Mouse (Mus musculus): ENCODE measurements around the gene Pde10a. TPM values are rescaled to one million over a fixed set of nuclear protein-coding genes. Genes with fewer than 3 reads are reported as not detected.

Pde10a gene
- polyA plus RNA-seq, 1 experiment = 0.52 TPM

DNA sequence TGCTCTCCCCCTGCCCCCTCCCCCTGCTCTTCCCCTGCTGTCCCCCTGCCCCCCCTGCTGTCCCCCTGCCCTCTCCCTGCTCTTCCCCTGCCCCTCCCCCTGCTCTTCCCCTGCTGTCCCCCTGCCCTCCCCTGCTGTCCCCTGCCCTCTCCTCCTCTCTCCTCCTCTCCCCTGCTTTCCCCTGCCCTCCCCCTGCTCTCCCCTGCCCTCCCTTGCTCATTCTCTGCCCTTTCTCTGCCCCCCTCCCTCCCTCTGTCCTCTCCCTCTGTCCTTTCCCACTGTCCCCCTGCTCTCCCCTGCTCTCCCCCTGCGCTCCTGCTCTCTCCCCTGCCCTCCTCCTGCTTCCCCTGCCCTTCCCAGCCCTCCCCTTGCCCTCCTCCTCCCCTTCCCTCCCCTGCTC is 106.5 kb downstream of the Pde10a start:
- H3K36me3 ChIP-seq (ENCODE audit: control insufficient read depth, insufficient read depth, low read length) = no peaks in the 10 kb centered on the region
- no peaks in the 10 kb centered on the region for H3K27me3 ChIP-seq (ENCODE audit: control insufficient read depth, insufficient read depth, low read length)
- WGBS = 80% methylated on average over 1 of the region's 1 CpGs
- H3K4me3 ChIP-seq (ENCODE audit: low read depth, low read length) = no peak overlapping the region
- no peak for TF ChIP-seq POLR2A (IDR thresholded peaks at IDR 0.05; ENCODE audit: low read depth, low read length)
- TF ChIP-seq CTCF (IDR thresholded peaks at IDR 0.05; ENCODE audit: extremely low read depth, insufficient read length, insufficient replicate concordance, low read depth, low read length) = no peak
- H3K4me1 ChIP-seq (ENCODE audit: control insufficient read depth, insufficient read depth, insufficient read length, low read length) = no peaks in the 10 kb centered on the region
- H3K27ac ChIP-seq (ENCODE audit: insufficient read depth, low read depth, low read length) = no peak overlapping the region

GRCm38 (mm10) chr17:8633596-8633995 is 108.4 kb downstream of the Pde10a start:
- H3K27me3 ChIP-seq (ENCODE audit: control insufficient read depth, insufficient read depth, low read length) = no peaks in the 10 kb centered on the region
- WGBS = 47% methylated on average over 8 of the region's 8 CpGs
- H3K27ac ChIP-seq (ENCODE audit: insufficient read depth, low read depth, low read length) = no peak overlapping the region
- no peaks in the 10 kb centered on the region for H3K36me3 ChIP-seq (ENCODE audit: control insufficient read depth, insufficient read depth, low read length)
- no peak overlapping the region for H3K4me3 ChIP-seq (ENCODE audit: low read depth, low read length)
- H3K4me1 ChIP-seq (ENCODE audit: control insufficient read depth, insufficient read depth, insufficient read length, low read length) = no peaks in the 10 kb centered on the region
- no peak for TF ChIP-seq POLR2A (IDR thresholded peaks at IDR 0.05; ENCODE audit: low read depth, low read length)
- no peak for TF ChIP-seq CTCF (IDR thresholded peaks at IDR 0.05; ENCODE audit: extremely low read depth, insufficient read length, insufficient replicate concordance, low read depth, low read length)

GRCm38 (mm10) chr17:8634476-8634875 is 109.3 kb downstream of the Pde10a start:
- H3K4me3 ChIP-seq (ENCODE audit: low read depth, low read length) = no peak overlapping the region
- no peaks in the 10 kb centered on the region for H3K27me3 ChIP-seq (ENCODE audit: control insufficient read depth, insufficient read depth, low read length)
- TF ChIP-seq CTCF (IDR thresholded peaks at IDR 0.05; ENCODE audit: extremely low read depth, insufficient read length, insufficient replicate concordance, low read depth, low read length) = no peak
- no peak for TF ChIP-seq POLR2A (IDR thresholded peaks at IDR 0.05; ENCODE audit: low read depth, low read length)
- H3K36me3 ChIP-seq (ENCODE audit: control insufficient read depth, insufficient read depth, low read length) = no peaks in the 10 kb centered on the region
- H3K4me1 ChIP-seq (ENCODE audit: control insufficient read depth, insufficient read depth, insufficient read length, low read length) = no peaks in the 10 kb centered on the region
- WGBS = 76% methylated on average over 4 of the region's 4 CpGs
- H3K27ac ChIP-seq (ENCODE audit: insufficient read depth, low read depth, low read length) = no peak overlapping the region

DNA sequence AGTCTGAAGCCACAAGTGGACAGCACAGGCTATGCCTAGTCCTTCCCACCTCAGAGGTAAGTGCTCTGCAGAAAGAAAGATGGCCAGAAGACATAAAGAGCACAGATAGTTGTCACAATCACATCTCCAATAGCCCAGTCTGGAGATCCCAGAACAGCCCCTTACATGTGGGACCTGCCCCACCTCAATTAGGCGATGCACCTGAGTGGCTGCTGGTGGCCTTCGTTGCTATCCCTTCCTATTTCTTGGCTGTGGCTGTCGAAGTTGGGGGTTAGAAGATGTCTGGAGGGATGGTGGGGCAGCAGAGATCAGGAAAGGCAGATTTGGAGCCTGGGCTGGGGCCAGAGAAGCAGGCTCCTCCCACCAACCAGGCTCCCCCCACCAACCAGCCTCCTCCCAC is 111.1 kb downstream of the Pde10a start:
- 58% methylated on average over 3 of the region's 3 CpGs for WGBS

GRCm38 (mm10) chr17:8636691-8637090 is 111.5 kb downstream of the Pde10a start:
- H3K27me3 ChIP-seq (ENCODE audit: control insufficient read depth, insufficient read depth, low read length) = no peaks in the 10 kb centered on the region
- 69% methylated on average over 11 of the region's 11 CpGs for WGBS
- TF ChIP-seq POLR2A (IDR thresholded peaks at IDR 0.05; ENCODE audit: low read depth, low read length) (no peak), CTCF (IDR thresholded peaks at IDR 0.05; ENCODE audit: extremely low read depth, insufficient read length, insufficient replicate concordance, low read depth, low read length) (no peak)

More for the DNA sequence above, 111.1 kb downstream of the Pde10a start:
- Histone ChIP-seq H3K4me1 (ENCODE audit: control insufficient read depth, insufficient read depth, insufficient read length, low read length) (no peaks in the 10 kb centered on the region), H3K4me3 (ENCODE audit: low read depth, low read length) (no peak overlapping the region), H3K27me3 (ENCODE audit: control insufficient read depth, insufficient read depth, low read length) (no peaks in the 10 kb centered on the region), H3K27ac (ENCODE audit: insufficient read depth, low read depth, low read length) (no peak overlapping the region), H3K36me3 (ENCODE audit: control insufficient read depth, insufficient read depth, low read length) (no peaks in the 10 kb centered on the region)
- TF ChIP-seq CTCF (IDR thresholded peaks at IDR 0.05; ENCODE audit: extremely low read depth, insufficient read length, insufficient replicate concordance, low read depth, low read length) = no peak
- TF ChIP-seq POLR2A (IDR thresholded peaks at IDR 0.05; ENCODE audit: low read depth, low read length) = no peak

DNA sequence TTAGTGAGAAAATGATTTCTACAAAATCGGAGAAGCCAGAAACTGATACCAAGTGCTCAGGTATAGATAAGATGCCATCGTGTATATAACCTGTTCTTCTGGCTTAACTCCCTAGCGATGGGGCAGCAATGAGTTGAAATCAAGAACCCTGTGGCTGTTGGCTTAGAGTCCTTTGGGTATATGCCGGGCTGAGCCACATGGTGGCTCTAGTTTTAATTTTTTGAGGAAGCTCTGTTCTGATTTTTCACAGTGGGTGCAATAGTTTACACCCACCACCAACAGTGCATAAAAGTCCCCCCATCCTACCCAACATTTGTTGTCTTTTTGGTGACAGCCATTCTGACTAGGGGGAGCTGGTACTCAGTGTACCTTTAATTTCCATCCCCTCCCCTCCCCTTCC is 112.0 kb downstream of the Pde10a start:
- H3K4me3 ChIP-seq (ENCODE audit: low read depth, low read length) = no peak overlapping the region
- no peaks in the 10 kb centered on the region for H3K36me3 ChIP-seq (ENCODE audit: control insufficient read depth, insufficient read depth, low read length)
- no peaks in the 10 kb centered on the region for H3K4me1 ChIP-seq (ENCODE audit: control insufficient read depth, insufficient read depth, insufficient read length, low read length)
- H3K27ac ChIP-seq (ENCODE audit: insufficient read depth, low read depth, low read length) = no peak overlapping the region
- no peaks in the 10 kb centered on the region for H3K27me3 ChIP-seq (ENCODE audit: control insufficient read depth, insufficient read depth, low read length)
- TF ChIP-seq POLR2A (IDR thresholded peaks at IDR 0.05; ENCODE audit: low read depth, low read length) (no peak), CTCF (IDR thresholded peaks at IDR 0.05; ENCODE audit: extremely low read depth, insufficient read length, insufficient replicate concordance, low read depth, low read length) (no peak)
- 47% methylated on average over 4 of the region's 4 CpGs for WGBS

More at GRCm38 (mm10) chr17:8636691-8637090, 111.5 kb downstream of the Pde10a start:
- Histone ChIP-seq H3K4me3 (ENCODE audit: low read depth, low read length) (no peak overlapping the region), H3K4me1 (ENCODE audit: control insufficient read depth, insufficient read depth, insufficient read length, low read length) (no peaks in the 10 kb centered on the region), H3K27ac (ENCODE audit: insufficient read depth, low read depth, low read length) (no peak overlapping the region), H3K36me3 (ENCODE audit: control insufficient read depth, insufficient read depth, low read length) (no peaks in the 10 kb centered on the region)

- 75% methylated on average over 12 of the region's 12 CpGs for WGBS
- no peak for TF ChIP-seq CTCF (IDR thresholded peaks at IDR 0.05; ENCODE audit: extremely low read depth, insufficient read length, insufficient replicate concordance, low read depth, low read length)
- TF ChIP-seq POLR2A (IDR thresholded peaks at IDR 0.05; ENCODE audit: low read depth, low read length) = no peak
Observed at GRCm38 (mm10) chr17:8639703-8640380, 114.7 kb downstream of the Pde10a start.

More at GRCm38 (mm10) chr17:8639703-8640380, 114.7 kb downstream of the Pde10a start:
- Histone ChIP-seq H3K4me3 (ENCODE audit: low read depth, low read length) (no peak overlapping the region), H3K27me3 (ENCODE audit: control insufficient read depth, insufficient read depth, low read length) (no peaks in the 10 kb centered on the region), H3K27ac (ENCODE audit: insufficient read depth, low read depth, low read length) (no peak overlapping the region), H3K36me3 (ENCODE audit: control insufficient read depth, insufficient read depth, low read length) (no peaks in the 10 kb centered on the region), H3K4me1 (ENCODE audit: control insufficient read depth, insufficient read depth, insufficient read length, low read length) (no peaks in the 10 kb centered on the region)

Data from small intestine, adult 2 months (tissue).